Mouse (Mus musculus) ES-E14 (cell line): Measurements from ENCODE around the gene Tfap4.

Source experiments
- CHD2 ChIP-seq: IDR thresholded peaks from 2 replicates; pipeline ENCODE4 v1.6.1; 2014; ENCODE audit warnings: mild to moderate bottlenecking, low read depth, low read length, inconsistent platforms
- HCFC1 ChIP-seq: IDR thresholded peaks from 2 replicates; pipeline ENCODE4 v1.6.1; 2012; ENCODE audit warnings: low read length, inconsistent platforms, borderline replicate concordance; ENCODE audit not compliant: insufficient read depth
- MAFK ChIP-seq: IDR thresholded peaks from 2 replicates; pipeline ENCODE4 v1.6.1; 2014; ENCODE audit warnings: mild to moderate bottlenecking, low read depth, low read length, inconsistent platforms; ENCODE audit not compliant: insufficient read depth
- ZC3H11A ChIP-seq: IDR thresholded peaks from 2 replicates; pipeline ENCODE4 v1.6.1; 2012; ENCODE audit warnings: low read depth, mild to moderate bottlenecking, inconsistent platforms, low read length, borderline replicate concordance
- ZNF384 ChIP-seq: IDR thresholded peaks from 2 replicates; pipeline ENCODE4 v1.6.1; 2012; ENCODE audit warnings: low read depth, low read length, inconsistent platforms

- TF ChIP-seq ZC3H11A = no peak
- no peak for TF ChIP-seq CHD2
- no peak for TF ChIP-seq HCFC1
- no peak for TF ChIP-seq ZNF384
- TF ChIP-seq MAFK = no peak
These were observed 10.5 kb downstream of the Tfap4 start for GRCm38 (mm10) chr16:4548953-4549688.
